Mouse (Mus musculus) stomach, postnatal 0 days (tissue): ENCODE data around the gene Ptx4.

Experiments
- CTCF ChIP-seq: IDR thresholded peaks from 2 replicates; pipeline ENCODE4 v1.5.1; 2016; ENCODE audit warnings: antibody characterized with exemption, low read depth, mild to moderate bottlenecking, moderate library complexity
- EP300 ChIP-seq: optimal IDR thresholded peaks from 2 replicates; pipeline ENCODE3; 2016; ENCODE audit warnings: antibody characterized with exemption

DNA sequence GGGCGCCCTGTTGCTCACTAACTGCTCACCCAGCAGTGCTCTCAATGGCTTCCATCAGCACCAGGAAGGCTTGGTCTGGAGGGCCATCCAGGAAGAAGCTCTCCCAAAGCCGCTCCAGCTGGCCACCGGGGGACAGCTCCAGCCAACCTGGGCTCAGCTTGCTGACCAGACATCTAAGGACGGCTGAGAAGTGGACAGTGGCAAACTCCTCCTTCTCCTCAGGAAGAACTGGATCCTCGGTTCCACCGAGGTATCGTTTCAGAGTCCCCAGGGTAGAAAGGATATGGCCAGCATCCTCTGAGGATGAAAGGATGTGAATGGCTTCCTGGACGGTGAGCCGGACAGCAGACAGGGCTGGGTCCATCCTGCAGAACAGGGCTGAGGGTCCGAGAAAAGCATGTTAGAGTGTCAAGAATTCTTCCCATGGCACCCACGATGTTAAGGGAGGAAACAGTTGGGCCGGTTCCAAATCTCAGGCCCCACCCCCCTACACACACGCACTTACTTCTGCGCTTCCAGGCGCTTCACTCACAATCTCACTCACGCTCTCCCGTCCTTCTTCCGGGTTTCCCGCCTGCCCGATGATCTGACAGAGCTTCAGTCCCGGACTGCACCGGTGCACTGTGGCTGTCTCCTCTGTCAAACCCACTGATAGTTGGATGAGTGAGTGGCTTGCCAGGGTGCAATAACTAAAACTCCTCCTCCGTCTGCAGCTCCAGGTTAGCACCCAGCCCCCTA is 5.5 kb upstream of the Ptx4 start:
- TF ChIP-seq EP300 = no peak
- no peak for TF ChIP-seq CTCF
